Mouse (Mus musculus): ENCODE measurements around the gene Cldn7.

GRCm38 (mm10) chr11:69927501-69927900, 37.1 kb upstream of the Cldn7 start:
- TF ChIP-seq POLR2A (IDR thresholded peaks at IDR 0.05; ENCODE audit: borderline replicate concordance, extremely low read depth, insufficient read depth, insufficient read length, poor library complexity, severe bottlenecking) (no peak), CTCF (IDR thresholded peaks at IDR 0.05; ENCODE audit: borderline replicate concordance, extremely low read depth, insufficient read depth, insufficient read length) (no peak)

Measured in brain, embryonic 14.5 days (tissue).